Mouse (Mus musculus) cerebellum, adult 11-12 months (tissue): ENCODE data around the gene Gmcl1.
A peak's percentile ranks its signal among the peaks of the same experiment; 100 is the strongest.

Experiments
- DNase-seq: peaks from one replicate; pipeline ENCODE4 v3.0.0; 2022

Gmcl1 gene

DNA sequence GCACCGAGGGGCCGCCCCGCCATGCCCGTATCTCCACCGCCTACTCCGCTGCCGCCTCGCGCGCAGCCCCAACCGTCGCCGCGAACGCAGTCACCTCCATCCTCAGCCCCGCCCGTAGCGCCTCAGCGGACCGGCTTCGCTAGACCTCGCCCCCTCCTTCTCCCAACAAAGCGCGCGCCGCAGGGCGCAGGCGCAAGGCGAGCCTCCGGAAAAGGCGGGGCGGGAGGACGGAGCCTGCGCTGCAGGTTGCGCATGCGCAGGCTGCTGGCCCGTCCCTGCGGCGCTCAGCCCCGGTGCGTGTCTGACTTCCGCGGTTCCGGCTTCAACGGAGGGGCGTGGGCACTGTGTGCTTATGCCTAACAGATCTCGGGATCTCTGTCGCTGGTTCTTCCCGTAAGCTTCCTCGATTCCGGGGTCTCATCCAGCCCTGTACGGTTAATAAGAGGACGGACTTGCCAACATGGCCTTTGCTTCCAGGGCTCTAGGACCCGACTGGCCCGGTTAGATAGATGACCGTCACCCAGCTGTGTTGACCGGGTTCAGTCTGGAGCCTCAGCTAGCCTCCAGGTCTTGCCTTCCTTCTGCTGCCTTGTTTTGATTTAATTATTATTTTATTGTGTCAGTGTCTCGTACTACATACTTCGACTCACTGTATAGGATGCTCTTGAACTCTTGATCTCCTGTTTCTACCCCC lies at the start of gene Gmcl1:
Gene Gmcl1 (minus strand): TSS at position 201 of the 694 bp plus-strand sequence.
- peak; percentile 95 for DNase-seq

DNA sequence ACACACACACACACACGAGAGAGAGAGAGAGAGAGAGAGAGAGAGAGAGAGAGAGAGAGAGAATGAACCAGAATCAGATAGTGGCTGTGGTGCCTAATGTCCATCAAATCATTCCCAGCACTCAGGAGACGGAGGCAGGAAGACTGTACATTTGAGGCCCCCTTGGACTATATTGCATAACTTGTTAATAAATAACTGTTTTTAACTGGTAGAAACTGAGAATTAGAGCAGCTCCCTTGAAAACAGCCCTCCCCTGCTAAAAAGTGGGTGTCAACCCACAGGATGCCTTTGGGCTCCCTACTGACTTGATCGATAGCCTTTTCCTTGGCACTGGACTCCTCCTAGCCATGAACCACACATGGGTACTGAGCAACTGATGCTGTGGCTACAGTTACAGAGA lies 49.2 kb upstream of the Gmcl1 start:
- DNase-seq, result no peak

DNA sequence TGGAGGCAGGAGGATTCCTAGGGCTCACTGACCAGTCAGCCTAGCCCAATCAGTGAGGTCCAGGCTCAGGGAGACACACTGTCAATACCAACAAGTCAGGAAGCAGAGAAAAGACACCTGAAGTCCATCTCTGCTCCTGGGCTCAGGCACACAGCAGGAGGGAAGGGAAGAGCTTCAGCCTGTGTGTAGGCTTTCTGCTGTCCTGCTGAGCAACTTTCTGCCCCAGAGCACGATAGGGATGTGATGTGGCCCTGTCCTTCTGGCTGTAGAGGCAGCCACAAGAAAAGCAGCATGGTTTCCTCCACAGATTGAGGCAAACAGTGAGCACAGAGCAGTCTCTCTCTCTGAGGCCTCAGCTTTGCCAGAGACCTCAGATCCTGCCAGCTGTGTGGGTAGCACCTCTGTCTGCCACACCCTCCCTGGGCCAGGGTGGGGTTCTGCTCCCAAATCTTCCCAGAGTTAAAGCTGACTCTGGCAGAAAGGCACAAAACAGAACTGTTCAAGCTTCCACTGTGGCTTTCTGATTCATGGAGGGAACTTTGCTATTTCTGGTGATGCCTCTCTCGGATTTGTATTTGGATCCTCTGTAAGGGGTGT lies 48.3 kb upstream of the Gmcl1 start:
- no peak for DNase-seq

DNA sequence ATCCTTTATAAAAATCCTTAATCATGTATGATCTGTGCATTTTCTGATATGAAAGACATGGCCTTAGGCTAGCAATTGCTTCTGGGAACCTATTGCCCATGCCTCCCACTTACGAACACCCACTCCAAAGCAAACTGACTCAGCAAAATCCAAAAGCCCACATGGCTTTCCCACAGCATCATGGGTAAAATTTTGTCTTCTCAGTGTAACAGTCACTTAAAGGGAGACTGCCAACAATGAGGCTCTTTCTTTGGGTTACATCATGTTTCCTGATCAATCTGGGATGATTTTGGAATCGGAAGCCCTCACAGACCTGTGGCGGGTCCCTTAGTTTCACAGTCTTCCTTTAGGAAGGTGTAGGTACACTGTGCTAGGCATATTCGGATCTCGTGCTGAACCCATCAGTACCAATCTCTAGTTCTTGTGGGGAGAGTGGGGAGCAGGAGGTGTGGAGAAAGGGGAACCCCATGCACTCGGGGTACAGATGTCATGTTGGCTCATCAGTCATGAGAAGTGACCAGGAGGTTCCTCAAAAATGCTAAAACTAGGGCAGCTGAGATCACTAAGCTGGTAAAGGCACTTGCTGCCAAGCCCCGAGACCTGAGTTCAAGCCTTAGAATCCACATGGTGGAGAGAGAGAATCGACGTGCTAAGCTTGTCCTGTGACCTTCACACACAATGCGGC lies 45.9 kb upstream of the Gmcl1 start:
- DNase-seq, result no peak

GRCm38 (mm10) chr6:86777181-86777580 lies 44.0 kb upstream of the Gmcl1 start:
- no peak for DNase-seq

GRCm38 (mm10) chr6:86776706-86777071 lies 43.5 kb upstream of the Gmcl1 start:
- no peak for DNase-seq

GRCm38 (mm10) chr6:86776001-86776705 lies 43.0 kb upstream of the Gmcl1 start:
- DNase-seq, result no peak

- DNase-seq, result no peak
Observed at GRCm38 (mm10) chr6:86774937-86775336, 41.8 kb upstream of the Gmcl1 start.

- no peak for DNase-seq
Observed at GRCm38 (mm10) chr6:86773830-86774229, 40.6 kb upstream of the Gmcl1 start.

GRCm38 (mm10) chr6:86772631-86773030 lies 39.4 kb upstream of the Gmcl1 start:
- no peak for DNase-seq

GRCm38 (mm10) chr6:86768938-86769337 lies 35.8 kb upstream of the Gmcl1 start:
- DNase-seq, result no peak

DNA sequence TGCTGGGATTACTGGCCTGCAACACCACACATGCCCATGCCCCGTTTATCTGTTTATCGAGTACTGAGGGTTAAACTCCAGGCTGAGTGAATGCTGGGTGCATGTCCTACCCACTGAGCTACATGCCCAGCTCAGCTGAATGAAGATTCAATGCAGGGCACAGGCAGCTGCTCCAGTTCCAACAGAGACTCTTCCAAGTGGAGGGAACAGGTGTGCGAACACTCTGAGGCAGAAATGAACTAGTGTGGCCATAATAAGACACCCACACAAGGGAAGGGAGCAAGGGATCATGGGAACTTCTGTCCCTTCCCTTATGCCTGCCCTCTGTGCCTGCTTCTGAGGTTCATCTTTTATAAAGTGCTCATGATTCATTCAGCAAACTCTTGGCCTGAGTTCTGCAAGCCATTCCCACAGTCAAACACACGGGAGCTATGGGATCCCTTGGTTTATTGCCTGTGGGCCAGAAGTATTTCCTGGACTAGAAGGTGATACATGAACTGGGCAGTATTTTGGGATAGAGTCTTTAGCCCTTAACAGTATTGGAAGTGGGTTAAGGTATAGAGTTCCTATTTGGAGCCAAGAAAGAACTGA lies 35.1 kb upstream of the Gmcl1 start:
- DNase-seq, result no peak

GRCm38 (mm10) chr6:86767465-86767864 lies 34.3 kb upstream of the Gmcl1 start:
- no peak for DNase-seq

- DNase-seq, result no peak
Observed at GRCm38 (mm10) chr6:86765637-86766059, 32.5 kb upstream of the Gmcl1 start.

DNA sequence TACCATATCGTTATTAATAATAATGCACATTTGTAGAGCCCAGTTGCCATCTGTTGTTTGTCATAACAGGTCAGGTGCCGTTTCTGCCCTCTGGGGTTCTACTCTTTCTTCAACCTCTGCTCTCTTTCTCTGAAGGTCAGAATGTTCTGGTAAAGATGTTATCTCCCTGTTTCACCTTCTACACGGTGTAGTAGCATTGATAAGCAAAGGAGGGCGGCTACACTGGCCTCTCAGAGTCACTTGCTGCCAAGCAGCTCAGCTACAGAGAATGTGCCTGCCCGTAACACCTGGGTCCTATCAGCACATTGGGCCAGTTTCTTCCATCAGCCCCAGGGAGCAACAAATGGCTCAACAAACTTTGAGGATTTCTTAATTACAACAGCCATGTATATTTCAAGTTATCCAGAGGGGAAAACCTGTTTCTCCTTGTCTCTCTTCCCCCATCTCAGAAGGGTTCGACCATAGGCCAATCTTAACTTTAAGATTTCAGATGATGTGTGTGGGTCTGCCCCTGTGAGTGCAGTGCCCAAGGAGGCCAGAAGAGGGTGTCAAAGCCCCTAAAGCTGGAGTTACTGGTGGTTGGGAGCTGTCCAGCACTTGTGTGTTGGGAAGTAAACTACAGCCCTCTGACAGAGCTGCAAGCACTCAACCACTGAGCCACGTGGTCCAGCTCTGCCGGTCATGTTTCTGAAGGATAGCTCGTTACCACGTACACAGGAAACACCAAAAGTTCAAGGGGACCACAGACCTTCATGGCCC lies 21.1 kb upstream of the Gmcl1 start:
- no peak for DNase-seq

- no peak for DNase-seq
Observed at GRCm38 (mm10) chr6:86752843-86753485, 19.8 kb upstream of the Gmcl1 start.

DNA sequence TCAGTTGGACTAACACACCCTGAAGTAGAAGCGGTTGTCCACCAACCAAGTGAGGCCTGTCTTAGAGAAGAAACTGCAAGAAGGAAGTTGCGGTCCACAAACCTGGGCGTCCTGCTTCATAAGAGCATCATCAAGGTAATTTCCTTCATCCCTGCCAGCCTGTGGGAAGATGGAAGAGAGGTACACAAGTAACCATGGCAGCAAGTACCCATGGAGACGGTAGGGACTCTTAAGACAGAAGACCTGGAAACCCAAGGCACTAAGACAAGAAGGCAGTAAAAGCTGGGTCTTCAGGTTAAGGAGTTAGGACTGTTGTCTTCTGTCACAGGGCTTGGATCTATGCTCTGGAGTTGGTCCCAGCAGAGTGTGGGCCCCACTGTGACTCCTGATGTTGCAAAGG lies 17.8 kb upstream of the Gmcl1 start:
- DNase-seq, result no peak

DNA sequence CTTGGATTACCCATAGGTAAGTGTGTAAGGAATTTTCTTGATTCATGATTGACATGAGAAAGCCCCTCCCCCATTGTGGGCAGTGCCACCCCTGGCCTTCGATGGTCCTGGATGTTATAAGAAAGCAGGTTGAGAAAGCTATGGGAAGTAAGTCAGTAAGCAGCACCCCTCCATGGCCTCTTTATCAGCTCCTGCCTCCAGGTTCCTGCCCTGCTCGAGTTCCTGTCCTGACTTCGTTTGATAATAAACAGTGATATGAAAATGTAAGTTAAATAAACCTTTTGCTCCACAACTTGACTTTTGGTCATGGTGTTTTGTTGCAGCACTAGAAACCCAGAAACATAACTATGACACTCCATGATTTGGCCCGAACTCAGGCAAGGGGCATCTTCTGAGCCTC lies 16.6 kb upstream of the Gmcl1 start:
- no peak for DNase-seq

DNA sequence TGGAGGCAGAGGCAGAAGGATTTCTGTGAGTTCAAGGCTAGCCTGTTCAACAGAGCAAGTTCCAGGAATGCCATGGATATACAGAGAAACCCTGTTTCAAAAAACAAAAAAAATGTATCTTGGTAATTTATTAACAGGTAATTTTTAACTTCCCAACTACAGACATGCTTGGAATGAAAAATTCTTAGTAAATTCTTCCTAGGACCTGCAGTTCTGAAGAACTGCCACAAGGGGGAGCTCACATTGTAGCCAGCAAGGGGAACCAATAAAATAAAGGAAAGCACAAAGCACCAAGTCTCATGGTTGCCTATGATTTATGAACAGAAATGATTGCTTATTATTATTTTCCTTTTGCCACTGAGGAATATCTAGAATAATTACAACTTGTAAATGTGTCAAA lies 14.0 kb upstream of the Gmcl1 start:
- DNase-seq, result peak; percentile 20

- DNase-seq, result no peak
Observed at GRCm38 (mm10) chr6:86740652-86741051, 7.5 kb upstream of the Gmcl1 start.

DNA sequence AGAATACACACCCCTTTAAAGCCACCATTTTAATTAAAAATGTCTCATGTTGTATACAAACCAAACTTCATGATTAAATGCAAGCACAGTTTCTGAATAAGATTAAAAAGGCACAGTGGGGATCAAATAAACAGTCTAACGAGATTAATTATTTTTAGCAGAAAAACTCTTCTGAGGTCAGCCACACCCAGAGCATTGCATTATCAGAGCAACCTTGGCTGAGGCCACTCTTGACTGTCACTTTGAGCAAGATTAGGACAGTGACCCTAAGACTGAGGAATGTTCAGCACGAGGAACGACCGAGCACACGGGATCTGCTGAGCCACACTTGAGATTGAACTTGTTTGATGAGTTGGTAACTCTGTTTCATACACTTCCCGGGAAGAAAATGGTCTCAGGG lies 3.6 kb upstream of the Gmcl1 start:
- DNase-seq, result no peak

GRCm38 (mm10) chr6:86736313-86736712 lies 3.1 kb upstream of the Gmcl1 start:
- DNase-seq, result no peak
